Comparison of ENCODE assay signal across 31 mouse cellular contexts in genomic region chr14:15383133-15383532, GRCm38 (mm10). TPM values are rescaled to one million over a fixed set of nuclear protein-coding genes. Genes with fewer than 3 reads are reported as not detected.
"Had no signal": no experiment of that assay in that cellular context is flagged by ENCODE, and none has a peak within 500 bp of the region (broad histone marks: within the 10 kb centered on the region; RNA-seq: fewer than 3 reads in every experiment).

No protein-coding gene starts in this region.

- H3K27me3 ChIP-seq: embryonic facial prominence, embryonic 12.5 days; embryonic facial prominence, embryonic 13.5 days; embryonic facial prominence, embryonic 15.5 days; forebrain, embryonic 12.5 days; forebrain, embryonic 13.5 days; forebrain, embryonic 15.5 days had no signal

- DNase-seq: cerebellum, adult 2 months; cerebellum, adult 8-10 months; cerebellum, adult 9-10 months; cerebellum, adult 9-11 months; cerebellum, postnatal 10 days; cerebellum, postnatal 14 days; cerebellum, postnatal 25 days; cerebellum, postnatal 36 days; embryo, embryonic 11 days; forebrain, postnatal 0 days; gastrocnemius, adult 2 months; gastrocnemius, postnatal 10 days; gastrocnemius, postnatal 14 days; gastrocnemius, postnatal 25 days; gastrocnemius, postnatal 36 days; heart, adult 11 months; heart, adult 18-20 months; heart, adult 2 months had no signal

- H3K27ac ChIP-seq: embryonic facial prominence, embryonic 12.5 days; embryonic facial prominence, embryonic 13.5 days; embryonic facial prominence, embryonic 15.5 days; forebrain, embryonic 10.5 days; forebrain, embryonic 12.5 days; forebrain, embryonic 13.5 days; forebrain, embryonic 15.5 days; gastrocnemius, adult 2 months; heart, adult 2 months; heart, embryonic 10.5 days had no signal

- H3K4me2 ChIP-seq: embryonic facial prominence, embryonic 12.5 days; embryonic facial prominence, embryonic 13.5 days; embryonic facial prominence, embryonic 15.5 days; forebrain, embryonic 12.5 days; forebrain, embryonic 13.5 days; forebrain, embryonic 15.5 days had no signal

- ATAC-seq: forebrain, embryonic 13.5 days; forebrain, embryonic 14.5 days; forebrain, embryonic 15.5 days; forebrain, embryonic 16.5 days; forebrain, postnatal 0 days had no signal

- H3K4me3 ChIP-seq: embryonic facial prominence, embryonic 12.5 days; embryonic facial prominence, embryonic 13.5 days; embryonic facial prominence, embryonic 15.5 days; erythroblast, embryonic 14.5 days; forebrain, embryonic 10.5 days; forebrain, embryonic 12.5 days; forebrain, embryonic 13.5 days; forebrain, embryonic 15.5 days; gastrocnemius, adult 2 months; heart, adult 2 months; heart, embryonic 10.5 days had no signal

- H3K9ac ChIP-seq: embryonic facial prominence, embryonic 12.5 days; embryonic facial prominence, embryonic 13.5 days; embryonic facial prominence, embryonic 15.5 days; forebrain, embryonic 12.5 days; forebrain, embryonic 13.5 days; forebrain, embryonic 15.5 days; forebrain, postnatal 0 days had no signal

- H3K9me3 ChIP-seq: embryonic facial prominence, embryonic 12.5 days; embryonic facial prominence, embryonic 13.5 days; embryonic facial prominence, embryonic 15.5 days; forebrain, embryonic 10.5 days; forebrain, embryonic 12.5 days; forebrain, embryonic 13.5 days; forebrain, embryonic 15.5 days; heart, embryonic 10.5 days had no signal

- H3K4me1 ChIP-seq: embryonic facial prominence, embryonic 12.5 days; embryonic facial prominence, embryonic 13.5 days; embryonic facial prominence, embryonic 15.5 days; forebrain, embryonic 10.5 days; forebrain, embryonic 12.5 days; forebrain, embryonic 13.5 days; forebrain, embryonic 15.5 days had no signal

- H3K36me3 ChIP-seq: embryonic facial prominence, embryonic 12.5 days; embryonic facial prominence, embryonic 13.5 days; embryonic facial prominence, embryonic 15.5 days; forebrain, embryonic 10.5 days; forebrain, embryonic 12.5 days; forebrain, embryonic 15.5 days; heart, embryonic 10.5 days had no signal

RNA-seq across cellular contexts. Expression of gene Lrrc3b, which starts 55.7 kb away (rescaled TPM):
- total RNA-seq: common myeloid progenitor, adult 5-6 weeks; granulocyte monocyte progenitor cell, adult 5-6 weeks had no signal
- polyA plus RNA-seq: erythroblast, embryonic 14.5 days had no signal
